Mouse (Mus musculus): ENCODE data around the gene Syt13.

The Syt13 gene

GRCm38 (mm10) chr2:92914933-92915553, at the start of gene Syt13:
Gene Syt13 (plus strand): TSS chr2:92915098.
- peak; percentile 59 for DNase-seq

- no peak for DNase-seq
Measured at GRCm38 (mm10) chr2:92866616-92867015, 48.3 kb upstream of the Syt13 start.

GRCm38 (mm10) chr2:92870139-92870836, 44.6 kb upstream of the Syt13 start:
- no peak for DNase-seq

- no peak for DNase-seq
Measured at GRCm38 (mm10) chr2:92871093-92871686, 43.7 kb upstream of the Syt13 start.

- no peak for DNase-seq
Measured at GRCm38 (mm10) chr2:92872652-92873051, 42.2 kb upstream of the Syt13 start.

GRCm38 (mm10) chr2:92874592-92874991, 40.3 kb upstream of the Syt13 start:
- DNase-seq, result no peak

GRCm38 (mm10) chr2:92877488-92877887, 37.4 kb upstream of the Syt13 start:
- no peak for DNase-seq

- DNase-seq, result peak; percentile 69
Measured at GRCm38 (mm10) chr2:92883039-92883911, 31.6 kb upstream of the Syt13 start.

GRCm38 (mm10) chr2:92883912-92884243, 31.0 kb upstream of the Syt13 start:
- DNase-seq, result no peak

- no peak for DNase-seq
Measured at GRCm38 (mm10) chr2:92884976-92885375, 29.9 kb upstream of the Syt13 start.

- no peak for DNase-seq
Measured at GRCm38 (mm10) chr2:92886862-92887261, 28.0 kb upstream of the Syt13 start.

GRCm38 (mm10) chr2:92892524-92892923, 22.4 kb upstream of the Syt13 start:
- DNase-seq, result no peak

- no peak for DNase-seq
Measured at GRCm38 (mm10) chr2:92903650-92904049, 11.2 kb upstream of the Syt13 start.

- DNase-seq, result peak; percentile 79
Measured at GRCm38 (mm10) chr2:92904307-92904859, 10.5 kb upstream of the Syt13 start.

- DNase-seq, result no peak
Measured at GRCm38 (mm10) chr2:92910371-92910770, 4.5 kb upstream of the Syt13 start.

GRCm38 (mm10) chr2:92912312-92912711, 2.6 kb upstream of the Syt13 start:
- DNase-seq, result no peak

- peak; percentile 56 for DNase-seq
Measured at GRCm38 (mm10) chr2:92913295-92913694, 1.6 kb upstream of the Syt13 start.

GRCm38 (mm10) chr2:92915659-92916631, 1.0 kb downstream of the Syt13 start:
- DNase-seq, result peak; percentile 37

- DNase-seq, result peak; percentile 37
Measured at GRCm38 (mm10) chr2:92917405-92918142, 2.7 kb downstream of the Syt13 start.

GRCm38 (mm10) chr2:92920709-92921108, 5.8 kb downstream of the Syt13 start:
- DNase-seq, result no peak

GRCm38 (mm10) chr2:92924677-92925259, 9.9 kb downstream of the Syt13 start:
- DNase-seq, result no peak

Data from thymus, postnatal 14 days (tissue).